Mouse (Mus musculus): ENCODE measurements around the gene Lenep.

Gene Lenep

GRCm38 (mm10) chr3:89419981-89420380 lies 17.4 kb upstream of the Lenep start:
- DNase-seq (ENCODE audit: low read depth, low spot score): no peak

GRCm38 (mm10) chr3:89419571-89419970 lies 17.0 kb upstream of the Lenep start:
- no peak for DNase-seq (ENCODE audit: low read depth, low spot score)

GRCm38 (mm10) chr3:89418861-89419250 lies 16.3 kb upstream of the Lenep start:
- no peak for DNase-seq (ENCODE audit: low read depth, low spot score)

GRCm38 (mm10) chr3:89418170-89418860 lies 15.7 kb upstream of the Lenep start, which contains the start of the genes Cks1b and Shc1:
TSS of gene Cks1b (minus strand) at chr3:89418383.
TSS of gene Shc1 (plus strand) at chr3:89418443.
- peak; percentile 95 for DNase-seq (ENCODE audit: low read depth, low spot score)

- DNase-seq (ENCODE audit: low read depth, low spot score): peak; percentile 80
Observed at GRCm38 (mm10) chr3:89417840-89418169, 15.2 kb upstream of the Lenep start.

- no peak for DNase-seq (ENCODE audit: low read depth, low spot score)
Observed at GRCm38 (mm10) chr3:89417131-89417530, 14.5 kb upstream of the Lenep start.

GRCm38 (mm10) chr3:89416158-89416557 lies 13.6 kb upstream of the Lenep start:
- DNase-seq (ENCODE audit: low read depth, low spot score): no peak

GRCm38 (mm10) chr3:89411490-89412393 lies 9.1 kb upstream of the Lenep start, which contains the start of gene Flad1:
TSS of gene Flad1 (minus strand) at chr3:89411870.
- DNase-seq (ENCODE audit: low read depth, low spot score): peak; percentile 99

- DNase-seq (ENCODE audit: low read depth, low spot score): no peak
Observed at GRCm38 (mm10) chr3:89410864-89411263, 8.3 kb upstream of the Lenep start.

- no peak for DNase-seq (ENCODE audit: low read depth, low spot score)
Observed at GRCm38 (mm10) chr3:89409701-89410100, 7.1 kb upstream of the Lenep start.

GRCm38 (mm10) chr3:89408448-89408847 lies 5.9 kb upstream of the Lenep start:
- no peak for DNase-seq (ENCODE audit: low read depth, low spot score)

GRCm38 (mm10) chr3:89406887-89407286 lies 4.3 kb upstream of the Lenep start:
- no peak for DNase-seq (ENCODE audit: low read depth, low spot score)

GRCm38 (mm10) chr3:89401329-89401728 lies 1.3 kb downstream of the Lenep start:
- no peak for DNase-seq (ENCODE audit: low read depth, low spot score)

- DNase-seq (ENCODE audit: low read depth, low spot score): no peak
Observed at GRCm38 (mm10) chr3:89396654-89397005, 6.0 kb downstream of the Lenep start.

GRCm38 (mm10) chr3:89395806-89396653 lies 6.6 kb downstream of the Lenep start:
- DNase-seq (ENCODE audit: low read depth, low spot score): peak; percentile 71

- no peak for DNase-seq (ENCODE audit: low read depth, low spot score)
Observed at GRCm38 (mm10) chr3:89395419-89395805, 7.2 kb downstream of the Lenep start.

GRCm38 (mm10) chr3:89394894-89395256 lies 7.7 kb downstream of the Lenep start:
- peak; percentile 78 for DNase-seq (ENCODE audit: low read depth, low spot score)

- DNase-seq (ENCODE audit: low read depth, low spot score): no peak
Observed at GRCm38 (mm10) chr3:89394006-89394893, 8.3 kb downstream of the Lenep start, which contains the start of gene Zbtb7b. TSS of gene Zbtb7b (minus strand) at chr3:89394776.

- DNase-seq (ENCODE audit: low read depth, low spot score): peak; percentile 93
Observed at GRCm38 (mm10) chr3:89393605-89394004, 9.0 kb downstream of the Lenep start.

GRCm38 (mm10) chr3:89392871-89393311 lies 9.7 kb downstream of the Lenep start:
- no peak for DNase-seq (ENCODE audit: low read depth, low spot score)
